Mouse (Mus musculus) kidney, postnatal 36 days (tissue): ENCODE data around the gene Snrpd3.
A peak's percentile ranks its signal among the peaks of the same experiment; 100 is the strongest.

ENCODE experiments used
- DNase-seq, 2 experiments: peaks; one replicate each; pipeline ENCODE4 v3.0.0; 2021 to 2022; ENCODE audit warnings: mixed read lengths in 2 of 2

Snrpd3 gene

GRCm38 (mm10) chr10:75536123-75536522 lies 18.8 kb downstream of the Snrpd3 start:
- no peak for DNase-seq

DNA sequence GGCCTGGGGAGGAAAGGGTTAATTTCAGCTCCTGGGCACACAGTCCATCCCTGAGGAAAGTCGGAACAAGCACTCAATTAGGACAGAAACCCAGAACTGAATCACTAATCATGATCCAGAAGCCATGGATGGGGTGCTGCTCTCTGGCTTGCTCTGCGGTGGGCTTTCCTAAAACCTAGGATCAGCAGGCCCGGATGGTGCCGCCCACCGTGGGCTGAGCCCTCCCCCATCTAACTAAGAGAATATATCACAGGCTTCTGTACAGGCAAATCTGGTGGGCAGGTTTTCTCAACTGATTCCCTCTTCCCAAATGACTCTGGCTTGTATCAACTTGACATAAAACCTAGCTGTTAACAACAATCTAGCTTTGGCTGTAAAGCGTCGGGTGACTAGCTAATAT lies 30.6 kb downstream of the Snrpd3 start:
- DNase-seq = no peak

- DNase-seq = no peak
Observed at GRCm38 (mm10) chr10:75548486-75548885, 31.1 kb downstream of the Snrpd3 start.

GRCm38 (mm10) chr10:75549886-75550285 lies 32.5 kb downstream of the Snrpd3 start:
- DNase-seq = no peak

DNA sequence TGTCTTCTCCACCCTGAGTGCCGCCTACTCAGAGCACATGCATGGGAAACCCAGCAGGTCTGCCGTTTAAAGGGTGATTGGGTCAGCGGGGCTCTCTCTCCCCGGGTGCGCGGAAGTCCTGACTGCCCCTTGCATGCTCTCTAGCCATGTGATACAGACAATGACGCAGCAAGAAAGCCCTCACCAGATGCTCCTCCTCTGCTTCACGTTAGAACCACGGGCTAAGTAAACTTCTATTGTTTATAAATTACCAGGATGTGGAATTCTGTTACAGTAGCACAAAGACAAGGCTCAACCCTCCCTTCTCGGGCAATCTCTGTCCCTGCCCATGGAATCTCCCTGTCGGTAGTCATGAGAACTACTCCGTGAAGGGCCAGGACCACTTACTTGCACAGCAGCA lies 33.8 kb downstream of the Snrpd3 start:
- DNase-seq = no peak

- DNase-seq = no peak
Observed at GRCm38 (mm10) chr10:75552106-75552505, 34.8 kb downstream of the Snrpd3 start.

- no peak for DNase-seq
Observed at GRCm38 (mm10) chr10:75552701-75553450, 35.5 kb downstream of the Snrpd3 start.

GRCm38 (mm10) chr10:75554090-75554489 lies 36.7 kb downstream of the Snrpd3 start:
- no peak for DNase-seq

DNA sequence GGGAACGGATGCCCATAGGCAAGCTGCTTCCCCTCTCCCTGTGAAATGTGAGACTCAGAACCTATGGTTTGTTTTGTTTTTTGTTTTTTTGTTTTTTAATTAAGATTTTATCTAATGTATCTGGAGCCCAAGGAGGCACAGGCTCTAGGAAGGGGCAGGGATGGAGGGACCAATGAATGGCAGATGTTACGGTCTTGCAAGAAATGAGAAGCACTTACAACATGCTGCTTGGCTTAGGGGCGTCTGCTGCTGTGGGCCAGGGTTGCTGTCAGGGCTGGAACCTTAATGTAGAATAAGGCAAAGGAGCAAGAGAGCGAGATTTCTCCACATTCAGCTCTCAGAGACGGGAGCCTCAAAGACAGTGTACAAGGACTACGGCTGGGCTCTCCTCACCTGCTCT lies 38.2 kb downstream of the Snrpd3 start:
- DNase-seq = no peak

GRCm38 (mm10) chr10:75556026-75556425 lies 38.7 kb downstream of the Snrpd3 start:
- DNase-seq = no peak

GRCm38 (mm10) chr10:75558515-75558914 lies 41.2 kb downstream of the Snrpd3 start:
- peak; percentile 36 to 49 for DNase-seq

DNA sequence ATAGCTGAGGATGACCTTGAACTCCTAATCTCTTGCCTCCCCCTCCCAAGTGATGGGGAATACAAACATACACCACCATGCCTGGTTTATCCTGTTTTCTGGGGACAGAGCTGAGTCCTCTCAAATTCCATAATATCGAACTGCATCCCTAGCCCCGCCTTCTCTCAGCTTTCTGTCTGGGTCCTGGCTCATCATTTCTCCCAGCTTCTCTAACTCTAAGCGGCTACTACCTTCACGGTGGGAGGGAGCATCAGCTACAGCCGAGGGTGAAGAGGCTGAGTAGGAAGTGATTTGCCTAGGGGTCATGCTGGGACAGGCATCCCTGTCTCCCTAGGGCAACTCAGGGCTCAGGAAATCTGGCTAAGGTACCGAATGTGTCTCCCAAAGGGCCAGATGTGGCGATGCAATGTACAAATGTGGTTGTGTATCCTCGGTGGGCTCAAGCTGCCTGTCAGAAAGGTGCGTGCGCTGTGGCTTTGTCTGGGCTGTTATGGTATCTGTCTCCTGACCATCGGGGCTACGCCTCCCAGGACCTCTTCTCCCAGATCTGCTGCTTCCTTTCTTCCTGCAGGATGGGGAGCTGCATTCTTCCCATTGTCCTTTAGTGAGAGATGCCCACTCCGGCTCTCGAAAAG lies 41.8 kb downstream of the Snrpd3 start:
- DNase-seq = no peak

DNA sequence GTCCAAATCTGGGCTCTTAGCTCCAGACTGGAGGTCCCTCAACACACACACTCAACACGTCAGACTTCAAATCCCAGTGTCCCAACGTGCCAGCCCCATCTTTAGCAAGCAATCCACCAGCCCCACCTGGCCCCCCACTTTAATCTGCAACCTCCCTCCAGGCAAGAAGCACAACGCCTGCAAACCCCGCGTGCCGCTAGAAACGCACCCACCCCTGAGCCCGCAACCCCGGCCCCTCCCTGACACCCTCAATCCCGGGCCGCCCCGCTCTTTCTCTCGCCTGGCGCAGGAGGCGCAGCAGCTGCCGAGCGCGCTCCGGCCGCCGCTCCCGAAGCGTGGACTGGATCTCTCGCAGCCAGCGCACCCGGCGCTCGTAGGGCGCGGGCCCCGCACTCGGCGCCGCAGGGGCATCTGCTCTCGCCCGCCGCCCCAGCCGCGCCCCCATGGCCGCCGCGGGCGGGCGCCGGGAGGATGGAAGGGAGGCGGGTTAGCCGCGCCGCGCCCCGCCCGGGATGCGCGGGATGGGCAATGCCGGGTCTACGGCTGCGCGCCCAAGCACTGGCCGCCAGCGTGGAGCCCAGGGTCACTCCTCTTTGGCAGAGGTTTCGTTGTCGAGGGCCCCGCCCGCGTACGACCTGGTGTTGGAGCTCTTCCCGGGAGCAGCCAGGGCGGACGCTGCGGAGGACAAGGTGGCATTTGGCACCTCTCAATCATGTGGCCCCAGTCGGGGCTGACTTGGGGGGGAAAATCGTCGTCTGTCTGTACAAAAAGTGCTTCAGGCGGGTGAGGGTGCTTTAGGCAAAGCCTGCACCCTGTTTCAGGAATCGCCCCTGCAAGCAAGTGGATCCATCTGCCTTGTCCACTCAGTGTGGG lies 42.6 kb downstream of the Snrpd3 start, which contains the start of gene Lrrc75b:
Gene Lrrc75b (minus strand): TSS at position 655 of the 873 bp plus-strand sequence.
- DNase-seq = peak; percentile 75 to 82

- no peak for DNase-seq
Observed at GRCm38 (mm10) chr10:75560549-75560899, 43.2 kb downstream of the Snrpd3 start.

GRCm38 (mm10) chr10:75561071-75561654 lies 43.8 kb downstream of the Snrpd3 start, which contains the start of gene Ggt1:
TSS of gene Ggt1 (plus strand) at chr10:75561604.
- DNase-seq = no peak

DNA sequence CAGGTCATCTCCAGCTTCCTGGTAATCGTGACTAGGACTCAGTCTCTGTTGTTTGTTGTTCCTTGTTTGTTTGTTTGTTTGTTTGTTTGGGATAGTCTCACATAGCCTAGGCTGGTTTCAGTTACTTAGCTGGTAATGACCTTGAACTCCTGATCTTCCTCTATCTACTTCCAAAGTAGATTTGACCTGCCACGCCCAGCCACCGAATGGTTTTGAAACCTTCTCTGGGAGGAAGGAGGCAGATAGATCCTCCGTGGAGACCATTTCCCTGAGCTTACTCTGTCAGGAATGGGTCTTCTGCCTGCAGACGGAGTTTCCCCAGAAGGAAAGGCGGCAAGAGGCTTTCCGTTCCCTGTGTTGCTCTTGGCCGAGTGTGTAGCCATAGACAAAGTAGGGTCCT lies 45.2 kb downstream of the Snrpd3 start:
- no peak for DNase-seq

GRCm38 (mm10) chr10:75564687-75565265 lies 47.4 kb downstream of the Snrpd3 start:
- DNase-seq = peak in 1 of 2 experiments; percentile 17

- DNase-seq = peak in 1 of 2 experiments; percentile 40
Observed at GRCm38 (mm10) chr10:75565436-75565835, 48.1 kb downstream of the Snrpd3 start.

- DNase-seq = peak; percentile 88 to 94
Observed at GRCm38 (mm10) chr10:75565906-75566305, 48.6 kb downstream of the Snrpd3 start.

DNA sequence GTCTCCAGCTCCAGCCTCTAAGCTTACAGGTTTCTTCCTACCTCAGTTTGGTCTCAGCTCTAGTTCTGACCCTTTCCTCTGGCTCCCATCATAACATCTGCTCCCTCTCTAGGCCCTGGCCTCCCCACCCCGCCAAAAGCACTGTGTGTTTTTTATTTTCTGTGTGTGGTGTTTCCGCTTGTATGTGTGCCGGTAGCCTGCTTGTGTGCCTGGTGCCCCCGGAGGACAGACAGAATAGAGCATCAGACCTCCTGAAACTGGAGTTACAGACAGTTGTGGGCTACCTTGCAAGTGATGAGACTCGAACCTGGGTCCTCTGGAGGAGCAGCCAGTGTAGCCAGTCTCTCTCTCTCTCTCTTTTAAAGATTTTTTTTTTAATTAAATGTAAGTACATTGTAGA lies 49.0 kb downstream of the Snrpd3 start:
- DNase-seq = no peak

DNA sequence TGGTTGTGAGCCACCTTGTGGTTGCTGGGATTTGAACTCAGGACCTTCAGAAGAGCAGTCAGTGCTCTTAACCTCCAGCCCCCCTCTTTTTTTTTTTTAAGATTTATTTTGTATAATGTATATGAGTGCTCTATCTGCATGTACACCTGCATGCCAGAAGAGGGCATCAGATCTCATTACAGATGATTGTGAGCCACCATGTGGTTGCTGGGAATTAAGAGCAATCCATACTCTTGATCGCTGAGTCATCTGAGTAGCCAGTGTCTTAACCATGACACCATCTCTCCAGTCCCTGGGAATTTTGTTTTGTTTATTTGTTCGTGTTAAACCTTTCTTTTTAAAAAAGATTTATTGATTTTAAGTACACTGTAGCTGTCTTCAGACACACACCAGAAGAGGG lies 49.4 kb downstream of the Snrpd3 start:
- peak in 1 of 2 experiments; percentile 7 for DNase-seq

DNA sequence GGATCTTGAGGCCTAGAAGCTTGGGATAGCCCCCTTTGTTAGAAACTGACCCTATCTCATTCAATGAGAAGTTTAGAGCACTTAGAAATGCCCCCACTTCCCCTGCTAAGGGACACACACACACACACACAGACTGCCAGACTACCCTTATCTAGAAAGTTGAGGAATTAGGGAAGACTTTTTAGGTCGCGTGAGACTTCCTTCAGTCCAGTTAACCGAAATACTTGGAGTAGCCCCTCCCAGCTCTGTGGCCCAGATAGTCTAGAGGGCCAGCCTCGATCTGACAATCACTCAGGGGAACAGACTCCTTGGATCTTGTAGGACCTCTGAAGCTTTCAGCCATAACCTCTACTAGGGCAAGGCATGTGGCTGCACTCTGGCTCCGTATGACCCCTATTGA lies 50.7 kb downstream of the Snrpd3 start:
- no peak for DNase-seq

DNA sequence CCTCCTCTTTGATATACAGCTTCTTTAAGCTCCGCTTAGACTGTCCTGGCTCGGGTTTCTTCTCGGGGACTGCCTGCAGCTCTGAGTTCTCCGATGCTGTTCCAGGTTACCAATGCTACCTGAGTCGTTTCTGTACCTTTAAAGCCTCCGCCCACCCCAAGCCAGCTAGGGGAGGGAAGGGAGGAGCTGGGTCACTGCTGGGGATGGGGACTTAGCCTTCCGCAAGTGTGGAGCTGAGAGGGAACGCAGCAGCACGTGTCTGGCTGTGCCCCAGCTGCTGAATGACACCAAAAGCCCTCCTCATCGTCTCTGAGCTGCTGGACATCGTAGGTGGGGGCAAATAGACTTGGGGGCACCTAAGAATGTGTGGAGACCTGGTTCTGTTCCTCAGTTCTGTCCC lies 51.1 kb downstream of the Snrpd3 start:
- peak; percentile 79 to 80 for DNase-seq
